11 mouse cellular contexts compared by ENCODE assay signal in the genomic region with DNA sequence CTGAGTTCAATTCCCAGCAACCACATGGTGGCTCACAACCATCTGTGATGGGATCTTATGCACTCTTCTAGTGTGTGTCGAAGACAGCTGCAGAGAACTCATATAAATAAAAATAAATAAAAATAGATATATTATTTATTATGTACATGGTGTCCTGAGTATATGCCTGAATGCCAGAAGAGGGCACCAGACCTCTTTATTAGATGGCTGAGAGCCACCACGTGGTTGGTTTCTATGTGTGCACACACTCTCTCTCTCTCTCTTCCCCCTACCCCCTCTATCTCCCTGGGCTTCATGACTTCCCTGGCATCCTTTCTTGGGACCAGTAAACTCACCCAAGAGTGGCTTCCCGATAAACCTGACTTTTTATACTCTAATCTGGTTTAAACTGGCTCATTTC. TPM values are rescaled to one million over a fixed set of nuclear protein-coding genes. Genes with fewer than 3 reads are reported as not detected.
DNase-seq lines count a peak whose midpoint lies in the region.
"Had no signal": no experiment of that assay in that cellular context is flagged by ENCODE, and none has a peak within 500 bp of the region (broad histone marks: within the 10 kb centered on the region; RNA-seq: fewer than 3 reads in every experiment).

No protein-coding gene starts in this region.

- H3K27ac ChIP-seq in embryonic facial prominence, embryonic 10.5 days (replicated peaks): no peak overlapping the region
- H3K27ac ChIP-seq: embryonic facial prominence, embryonic 12.5 days; limb, embryonic 12.5 days had no signal

- no peaks in the 10 kb centered on the region for H3K9me3 ChIP-seq in embryonic facial prominence, embryonic 10.5 days
- H3K9me3 ChIP-seq: embryonic facial prominence, embryonic 12.5 days; limb, embryonic 12.5 days had no signal

- DNase-seq in adrenal gland, postnatal 36 days: peak; percentile 17 to 43
- DNase-seq in adrenal gland, postnatal 25 days: no peak
- DNase-seq in kidney, adult 9 months: peak; percentile 22
- no peak for DNase-seq in kidney, postnatal 4 days
- peak; percentile 45 for DNase-seq in A20 (ENCODE audit: low read depth, low spot score)
- DNase-seq in embryonic facial prominence, embryonic 10.5 days (ENCODE audit: low spot score): peak; percentile 45
- DNase-seq in adrenal gland, adult 2 months: no peak
- no peak for DNase-seq in gastrocnemius, adult 8-10 months (ENCODE audit: low spot score in 2 of 2)
- DNase-seq: adrenal gland, adult 8-10 months had no signal

- 53% methylated on average over 3 of the region's 3 CpGs for WGBS in embryonic facial prominence, embryonic 10.5 days

- peaks cover 17% of the 10 kb centered on the region for H3K27me3 ChIP-seq in embryonic facial prominence, embryonic 10.5 days (replicated peaks; ENCODE audit: low read depth, poor library complexity, severe bottlenecking)
- H3K27me3 ChIP-seq: embryonic facial prominence, embryonic 12.5 days had no signal

- no peak overlapping the region for H3K4me3 ChIP-seq in embryonic facial prominence, embryonic 10.5 days
- H3K4me3 ChIP-seq: embryonic facial prominence, embryonic 12.5 days; limb, embryonic 12.5 days had no signal

- H3K36me3 ChIP-seq in embryonic facial prominence, embryonic 10.5 days (replicated peaks): no peaks in the 10 kb centered on the region
- H3K36me3 ChIP-seq: embryonic facial prominence, embryonic 12.5 days; limb, embryonic 12.5 days had no signal

- H3K4me1 ChIP-seq in embryonic facial prominence, embryonic 10.5 days: peaks cover 11% of the 10 kb centered on the region

RNA-seq across cellular contexts. Expression of a gene that starts 34.4 kb away (rescaled TPM):
- total RNA-seq in adrenal gland, postnatal 36 days (2021): 10 to 100 TPM; 39.8 to 41.9 TPM
- total RNA-seq in adrenal gland, postnatal 25 days (2021): 44.6 and 45.8 TPM in 2 replicates
- 84.4 and 85.5 TPM in 2 replicates for polyA plus RNA-seq in embryonic facial prominence, embryonic 10.5 days (2016; fragmentation: Nextera tagmentation; extraction: Ambion mirVana)
- 10 to 100 TPM; 35.4 to 41.6 TPM for total RNA-seq in adrenal gland, adult 2 months (2021)
- 13.1 and 13.2 TPM in 2 replicates for polyA plus RNA-seq in adrenal gland, adult 2 months (2012; rRNA removed)
- total RNA-seq in gastrocnemius, adult 8-10 months (2022): 10 to 100 TPM; 16.5 to 20.4 (median 19.7) TPM

RNA-seq across cellular contexts. Expression of a gene that starts 57.5 kb away (rescaled TPM):
- 1 to 10 TPM; 2.7 to 4.4 TPM for total RNA-seq in adrenal gland, postnatal 36 days (2021)
- 6.6 and 8.0 TPM in 2 replicates for total RNA-seq in adrenal gland, postnatal 25 days (2021)
- polyA plus RNA-seq in embryonic facial prominence, embryonic 10.5 days (2016; fragmentation: Nextera tagmentation; extraction: Ambion mirVana): 33.4 and 38.7 TPM in 2 replicates
- total RNA-seq in adrenal gland, adult 2 months (2021): 1 to 10 TPM; 4.4 to 6.0 TPM
- polyA plus RNA-seq in adrenal gland, adult 2 months (2012; rRNA removed): 2.1 and 2.3 TPM in 2 replicates
- 1 to 10 TPM; 1.1 to 3.1 (median 1.8) TPM for total RNA-seq in gastrocnemius, adult 8-10 months (2022)

Comparison
In these comparisons a context has a peak if more than half of its experiments do, and no peak if none do; other contexts are left out.
1. DNase-seq: peak in adrenal gland, postnatal 36 days (2 of 2), kidney, adult 9 months (single experiment), A20 (single experiment) and embryonic facial prominence, embryonic 10.5 days (single experiment); none in adrenal gland, postnatal 25 days (single experiment), kidney, postnatal 4 days (0 of 2), adrenal gland, adult 2 months (single experiment) and gastrocnemius, adult 8-10 months (0 of 2).